Comparison of ENCODE assay signal across 9 mouse cellular contexts in the genomic region with DNA sequence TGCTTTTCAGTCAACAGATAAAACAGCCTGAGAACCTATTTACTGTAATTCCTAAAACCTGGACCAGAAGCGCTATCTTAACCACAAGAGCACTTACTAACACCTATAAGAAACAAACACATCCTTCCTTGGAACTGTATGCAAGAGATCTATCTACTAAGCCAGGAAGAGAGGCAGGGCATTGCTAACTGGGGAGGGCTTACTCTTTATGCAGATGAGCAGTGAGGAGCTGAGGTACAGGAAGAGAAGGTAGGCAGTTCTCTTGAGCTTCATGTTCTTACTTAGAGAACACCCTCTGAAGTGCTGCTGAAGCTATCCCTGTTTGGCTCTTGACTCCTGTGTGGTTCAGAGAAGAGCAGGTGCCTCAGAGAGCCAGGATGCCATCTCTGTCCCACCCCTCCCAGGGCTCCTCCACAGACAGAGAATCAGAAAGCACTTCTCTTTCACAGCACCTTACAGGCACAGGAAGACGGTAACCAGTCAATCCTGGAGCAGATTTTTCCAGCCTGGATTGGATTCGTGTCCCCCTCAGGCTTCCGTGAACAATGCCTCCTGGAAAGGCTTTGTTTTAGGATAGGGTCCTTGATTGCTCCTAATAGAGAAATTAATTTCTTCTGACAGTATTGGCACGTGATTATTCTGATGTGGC. TPM values are rescaled to one million over a fixed set of nuclear protein-coding genes. Genes with fewer than 3 reads are reported as not detected.
DNase-seq lines count a peak whose midpoint lies in the region; ATAC-seq lines count a peak whose summit lies in the region.
"Had no signal": no experiment of that assay in that cellular context is flagged by ENCODE, and none has a peak within 500 bp of the region (broad histone marks: within the 10 kb centered on the region; RNA-seq: fewer than 3 reads in every experiment).

TSS of gene Crb1 (minus strand) at position 463 of the 649 bp plus-strand sequence.

- H3K4me3 ChIP-seq in hindbrain, embryonic 15.5 days: peak within 1 kb of the TSS; percentile 33
- no peak within 1 kb of the TSS for H3K4me3 ChIP-seq in neural tube, embryonic 11.5 days (ENCODE audit: low read depth, low read length)

- intact Hi-C loops in left cerebral cortex, postnatal 10 days (cut with DNase I): no loop called here

- no peaks in the 10 kb centered on the region for H3K9me3 ChIP-seq in hindbrain, embryonic 15.5 days
- H3K9me3 ChIP-seq in neural tube, embryonic 11.5 days (ENCODE audit: control insufficient read depth, low read length): no peaks in the 10 kb centered on the region

- ATAC-seq in hindbrain, embryonic 15.5 days (ENCODE audit: low FRiP score, low read depth): peak; percentile 89
- peak; percentile 36 for ATAC-seq in neural tube, embryonic 11.5 days (ENCODE audit: insufficient read depth, low FRiP score, low TSS enrichment)

- peaks cover 12% of the 10 kb centered on the region; the same call in 1 of the 2 replicates for H3K4me1 ChIP-seq in hindbrain, embryonic 15.5 days (replicated peaks)
- 0 out of 2 replicates have a peak, but pooled peaks cover 3% of the 10 kb centered on the region for H3K4me1 ChIP-seq in neural tube, embryonic 11.5 days (ENCODE audit: control insufficient read depth, insufficient read depth, low read length)

- peak; percentile 10 for DNase-seq in kidney, postnatal 10 days
- no peak for DNase-seq in kidney, adult 8-10 months
- DNase-seq in embryo, embryonic 11 days: peak; percentile 53
- peak; percentile 46 for DNase-seq in neural tube, embryonic 11.5 days (ENCODE audit: low spot score)
- no peak for DNase-seq in thymus, postnatal 14 days
- DNase-seq in adrenal gland, adult 18-20 months (ENCODE audit: low spot score in 2 of 2): no peak
- DNase-seq in left cerebral cortex, postnatal 10 days (ENCODE audit: extremely low spot score in 1 of 2, low spot score in 2 of 2): no peak

- H3K27ac ChIP-seq in hindbrain, embryonic 15.5 days (replicated peaks): peak within 1 kb of the TSS; percentile 52; the same call in 1 of the 2 replicates
- peak within 1 kb of the TSS; percentile 21; the same call in 1 of the 2 replicates for H3K27ac ChIP-seq in neural tube, embryonic 11.5 days (ENCODE audit: low read depth, low read length)

- peak within 1 kb of the TSS; percentile 40; the same call in 1 of the 2 replicates for H3K9ac ChIP-seq in hindbrain, embryonic 15.5 days
- no peak within 1 kb of the TSS for H3K9ac ChIP-seq in neural tube, embryonic 11.5 days (ENCODE audit: low read length)

- H3K36me3 ChIP-seq in hindbrain, embryonic 15.5 days: no peaks in the 10 kb centered on the region
- H3K36me3 ChIP-seq in neural tube, embryonic 11.5 days (ENCODE audit: control insufficient read depth, insufficient read depth, low read length): no peaks in the 10 kb centered on the region

- no peaks in the 10 kb centered on the region for H3K27me3 ChIP-seq in hindbrain, embryonic 15.5 days
- H3K27me3 ChIP-seq in neural tube, embryonic 11.5 days (ENCODE audit: control insufficient read depth, insufficient read depth, low read length): no peaks in the 10 kb centered on the region

- peak within 1 kb of the TSS; percentile 53 for H3K4me2 ChIP-seq in hindbrain, embryonic 15.5 days
- peak within 1 kb of the TSS; percentile 25 for H3K4me2 ChIP-seq in neural tube, embryonic 11.5 days (ENCODE audit: low read depth)

- 6% methylated on average over 5 of the region's 5 CpGs for WGBS in hindbrain, embryonic 15.5 days
- WGBS in neural tube, embryonic 11.5 days: 9% methylated on average over 5 of the region's 5 CpGs

RNA-seq across cellular contexts. Expression of gene Crb1, which starts in this region (rescaled TPM):
- 1.4 and 1.5 TPM in 2 replicates for polyA plus RNA-seq in hindbrain, embryonic 15.5 days (2015; fragmentation: Nextera tagmentation; extraction: Ambion mirVana)
- 2.3 and 2.5 TPM in 2 replicates for polyA plus RNA-seq in neural tube, embryonic 11.5 days (2014; fragmentation: Nextera tagmentation; extraction: Ambion mirVana)
- total RNA-seq in adrenal gland, adult 18-20 months (2021): under 1 TPM in 1 of 2 experiments, not detected in 1; 0.10 TPM
- total RNA-seq in left cerebral cortex, postnatal 10 days (2021): 1 to 10 TPM; 1.1 to 1.2 TPM
- total RNA-seq: liver, adult 2 months had no signal
- polyA plus RNA-seq: liver, adult 2 months had no signal

Comparison
In these comparisons a context has a peak if more than half of its experiments do, and no peak if none do; other contexts are left out.
1. DNase-seq: peak in kidney, postnatal 10 days (single experiment), embryo, embryonic 11 days (single experiment) and neural tube, embryonic 11.5 days (single experiment); none in kidney, adult 8-10 months (0 of 2), thymus, postnatal 14 days (single experiment), adrenal gland, adult 18-20 months (0 of 2) and left cerebral cortex, postnatal 10 days (0 of 2).